Mouse (Mus musculus): ENCODE data around the gene Mgll.

Gene Mgll

GRCm38 (mm10) chr6:88743601-88744291 lies 19.5 kb downstream of the Mgll start:
- DNase-seq (ENCODE audit: low spot score): no peak

- DNase-seq (ENCODE audit: low spot score): no peak
These were observed 20.8 kb downstream of the Mgll start for GRCm38 (mm10) chr6:88745027-88745426.

GRCm38 (mm10) chr6:88746271-88746670 lies 22.1 kb downstream of the Mgll start:
- no peak for DNase-seq (ENCODE audit: low spot score)

- DNase-seq (ENCODE audit: low spot score): no peak
These were observed 23.3 kb downstream of the Mgll start for GRCm38 (mm10) chr6:88747296-88748040.

GRCm38 (mm10) chr6:88750884-88751283 lies 26.7 kb downstream of the Mgll start:
- DNase-seq (ENCODE audit: low spot score): no peak

GRCm38 (mm10) chr6:88752711-88753219 lies 28.6 kb downstream of the Mgll start:
- DNase-seq (ENCODE audit: low spot score): no peak

- no peak for DNase-seq (ENCODE audit: low spot score)
These were observed 29.4 kb downstream of the Mgll start for GRCm38 (mm10) chr6:88753578-88753977.

GRCm38 (mm10) chr6:88756992-88757391 lies 32.8 kb downstream of the Mgll start:
- DNase-seq (ENCODE audit: low spot score): no peak

GRCm38 (mm10) chr6:88758074-88758473 lies 33.9 kb downstream of the Mgll start:
- DNase-seq (ENCODE audit: low spot score): no peak

- no peak for DNase-seq (ENCODE audit: low spot score)
These were observed 34.6 kb downstream of the Mgll start for GRCm38 (mm10) chr6:88758568-88759522.

- peak; percentile 64 for DNase-seq (ENCODE audit: low spot score)
These were observed 35.7 kb downstream of the Mgll start for GRCm38 (mm10) chr6:88759793-88760453.

GRCm38 (mm10) chr6:88760935-88761635 lies 36.9 kb downstream of the Mgll start:
- DNase-seq (ENCODE audit: low spot score): no peak

GRCm38 (mm10) chr6:88761684-88762439 lies 37.6 kb downstream of the Mgll start:
- DNase-seq (ENCODE audit: low spot score): no peak

- DNase-seq (ENCODE audit: low spot score): no peak
These were observed 38.4 kb downstream of the Mgll start for GRCm38 (mm10) chr6:88762440-88763196.

GRCm38 (mm10) chr6:88763518-88764077 lies 39.4 kb downstream of the Mgll start:
- no peak for DNase-seq (ENCODE audit: low spot score)

- DNase-seq (ENCODE audit: low spot score): no peak
These were observed 40.1 kb downstream of the Mgll start for GRCm38 (mm10) chr6:88764281-88764680.

- DNase-seq (ENCODE audit: low spot score): no peak
These were observed 43.5 kb downstream of the Mgll start for GRCm38 (mm10) chr6:88767740-88768139.

- DNase-seq (ENCODE audit: low spot score): no peak
These were observed 45.5 kb downstream of the Mgll start for GRCm38 (mm10) chr6:88769723-88770122.

- no peak for DNase-seq (ENCODE audit: low spot score)
These were observed 46.2 kb downstream of the Mgll start for GRCm38 (mm10) chr6:88770300-88770904.
